Mouse (Mus musculus) heart, postnatal 25 days (tissue): ENCODE results near the gene Ip6k1. TPM values are rescaled to one million over a fixed set of nuclear protein-coding genes. Genes with fewer than 3 reads are reported as not detected.

Experiments
- DNase-seq: peaks from one replicate; pipeline ENCODE4 v3.0.0; 2022; ENCODE audit warnings: low spot score
- intact Hi-C: fragments of 180-260 bp; cut with DNase I; formaldehyde crosslinking; loops from one replicate; pipeline ENCODE4 v1.15.1; 2025
- total RNA-seq, 2 experiments: library from RNA; stranded (reverse); gene quantifications; 2 replicates each; pipeline ENCODE4 v1.2.3; 2021

Gene Ip6k1
- total RNA-seq, 2 experiments from 2014 or later = 44.8 TPM

GRCm38 (mm10) chr9:108017127-108017526, 14.8 kb downstream of the Ip6k1 start:
- intact Hi-C loops = no loop called here
- DNase-seq = no peak

GRCm38 (mm10) chr9:108020741-108021140, 18.4 kb downstream of the Ip6k1 start:
- DNase-seq = no peak
- intact Hi-C loops = no loop called here

- no peak for DNase-seq
- intact Hi-C loops = no loop called here
Observed at GRCm38 (mm10) chr9:108023216-108023615, 20.9 kb downstream of the Ip6k1 start.

- intact Hi-C loops = no loop called here
- no peak for DNase-seq
Observed at GRCm38 (mm10) chr9:108026584-108026983, 24.3 kb downstream of the Ip6k1 start.

- DNase-seq = no peak
- intact Hi-C loops = no loop called here
Observed at GRCm38 (mm10) chr9:108027867-108028266, 25.6 kb downstream of the Ip6k1 start.

GRCm38 (mm10) chr9:108032126-108032525, 29.8 kb downstream of the Ip6k1 start:
- intact Hi-C loops = no loop called here
- DNase-seq = no peak

GRCm38 (mm10) chr9:108035331-108036156, 33.2 kb downstream of the Ip6k1 start:
- intact Hi-C loops = no loop called here
- DNase-seq = no peak

GRCm38 (mm10) chr9:108044751-108045492, 42.6 kb downstream of the Ip6k1 start:
- DNase-seq = no peak
- intact Hi-C loops = no loop called here

- intact Hi-C loops = no loop called here
- DNase-seq = no peak
Observed at GRCm38 (mm10) chr9:108046582-108046981, 44.3 kb downstream of the Ip6k1 start.

- intact Hi-C loops = no loop called here
- no peak for DNase-seq
Observed at GRCm38 (mm10) chr9:108047601-108048565, 45.6 kb downstream of the Ip6k1 start.

- intact Hi-C loops = no loop called here
- DNase-seq = no peak
Observed at GRCm38 (mm10) chr9:108048566-108048955, 46.3 kb downstream of the Ip6k1 start.

- DNase-seq = peak; percentile 96
- intact Hi-C loops = no loop called here
Observed at GRCm38 (mm10) chr9:108049016-108049455, 46.7 kb downstream of the Ip6k1 start, which contains the start of gene Gmppb. Gmppb (plus strand) TSS chr9:108049242.

- no peak for DNase-seq
Observed at GRCm38 (mm10) chr9:108049561-108050251, 47.4 kb downstream of the Ip6k1 start.

GRCm38 (mm10) chr9:108051184-108051930, 49.1 kb downstream of the Ip6k1 start:
- no peak for DNase-seq
- intact Hi-C loops = loop anchor here (5.0 kb wide), 2 partner anchors 49 to 149 kb away; partner anchors contain the start of gene Ip6k1

More at GRCm38 (mm10) chr9:108049561-108050251, 47.4 kb downstream of the Ip6k1 start:
- intact Hi-C loops = loop anchor here (5.0 kb wide), 2 partner anchors 47 to 147 kb away; partner anchors contain the start of gene Ip6k1

- no peak for DNase-seq
Observed at GRCm38 (mm10) chr9:108051931-108052220, 49.6 kb downstream of the Ip6k1 start.

GRCm38 (mm10) chr9:108052411-108052810, 50.1 kb downstream of the Ip6k1 start:
- intact Hi-C loops = loop anchor here (1.0 to 5.0 kb wide), 3 partner anchors 50 to 150 kb away; partner anchors contain the start of gene Ip6k1
- no peak for DNase-seq

More at GRCm38 (mm10) chr9:108051931-108052220, 49.6 kb downstream of the Ip6k1 start:
- intact Hi-C loops = loop anchor here (1.0 to 5.0 kb wide), 3 partner anchors 50 to 150 kb away; partner anchors contain the start of gene Ip6k1

- intact Hi-C loops = loop anchor here (1.0 to 5.0 kb wide), 3 partner anchors 51 to 151 kb away; partner anchors contain the start of gene Ip6k1
- peak; percentile 92 for DNase-seq
Observed at GRCm38 (mm10) chr9:108052885-108053664, 50.8 kb downstream of the Ip6k1 start, which contains the start of gene Amigo3. Amigo3 (plus strand) TSS chr9:108053159.
